In genomic region chr4:117493905-117494851, GRCm38 (mm10) we compare ENCODE assay signal across 8 mouse cellular contexts. TPM values are rescaled to one million over a fixed set of nuclear protein-coding genes. Genes with fewer than 3 reads are reported as not detected.
DNase-seq lines count a peak whose midpoint lies in the region; ATAC-seq and TF ChIP-seq lines count a peak whose summit lies in the region.

No protein-coding gene starts in this region.

- no peak overlapping the region for H3K27ac ChIP-seq in lung, embryonic 14.5 days (ENCODE audit: low read depth)
- H3K27ac ChIP-seq in bone marrow, adult 2 months (ENCODE audit: control insufficient read depth, insufficient read depth, low read depth, low read length, poor library complexity): peak overlapping the region; percentile 61
- H3K27ac ChIP-seq in forebrain, embryonic 15.5 days (replicated peaks): peak overlapping the region; percentile 49; the same call in 1 of the 2 replicates
- H3K27ac ChIP-seq in intestine, embryonic 16.5 days (ENCODE audit: low read length): no peak overlapping the region

- peak overlapping the region; percentile 95 for H3K4me2 ChIP-seq in lung, embryonic 14.5 days
- H3K4me2 ChIP-seq in forebrain, embryonic 15.5 days (replicated peaks): peak overlapping the region; percentile 44
- peak overlapping the region; percentile 52 for H3K4me2 ChIP-seq in intestine, embryonic 16.5 days (ENCODE audit: low read depth, low read length)

- peak overlapping the region; percentile 22; the same call in 1 of the 2 replicates for H3K9ac ChIP-seq in lung, embryonic 14.5 days
- H3K9ac ChIP-seq in forebrain, embryonic 15.5 days (replicated peaks): peak overlapping the region; percentile 40
- H3K9ac ChIP-seq in intestine, embryonic 16.5 days (ENCODE audit: low read depth, low read length): peak overlapping the region; percentile 60

- WGBS in lung, embryonic 14.5 days: under 1% methylated on average over 71 of the region's 71 CpGs
- under 1% methylated on average over 71 of the region's 71 CpGs for WGBS in bone marrow, adult 2 months
- WGBS in forebrain, embryonic 15.5 days: under 1% methylated on average over 71 of the region's 71 CpGs
- WGBS in intestine, embryonic 16.5 days: 1% methylated on average over 71 of the region's 71 CpGs

- peak; percentile 34; the same call in 1 of the 2 replicates for TF ChIP-seq POLR2A in bone marrow, adult 2 months (IDR thresholded peaks at IDR 0.05; ENCODE audit: borderline replicate concordance, control insufficient read depth, low read depth, low read length)

- H3K4me1 ChIP-seq in lung, embryonic 14.5 days (ENCODE audit: insufficient read depth): peaks cover 6% of the 10 kb centered on the region; the same call in 1 of the 2 replicates
- no peaks in the 10 kb centered on the region; the same call in 1 of the 2 replicates for H3K4me1 ChIP-seq in bone marrow, adult 2 months (ENCODE audit: control insufficient read depth, insufficient read depth, low read length)
- H3K4me1 ChIP-seq in forebrain, embryonic 15.5 days: peaks cover 39% of the 10 kb centered on the region
- peaks cover 26% of the 10 kb centered on the region for H3K4me1 ChIP-seq in intestine, embryonic 16.5 days (ENCODE audit: control insufficient read depth, insufficient read depth, low read length)

- DNase-seq in lung, embryonic 14.5 days: peak; percentile 45
- DNase-seq in lung, postnatal 36 days: no peak
- DNase-seq in mesoderm, embryonic 11.5 days (ENCODE audit: low read depth, low spot score): peak; percentile 44
- DNase-seq in thymus, postnatal 36 days: peak; percentile 55 to 65
- no peak for DNase-seq in adipocyte (ENCODE audit: low spot score)

- no peak for ATAC-seq in lung, embryonic 14.5 days (ENCODE audit: insufficient read depth)
- ATAC-seq in forebrain, embryonic 15.5 days (replicated peaks): no peak
- peak; percentile 38; the same call in 1 of the 2 replicates for ATAC-seq in intestine, embryonic 16.5 days

- H3K36me3 ChIP-seq in lung, embryonic 14.5 days (ENCODE audit: insufficient read depth): no peaks in the 10 kb centered on the region
- H3K36me3 ChIP-seq in forebrain, embryonic 15.5 days: no peaks in the 10 kb centered on the region
- no peaks in the 10 kb centered on the region for H3K36me3 ChIP-seq in intestine, embryonic 16.5 days (ENCODE audit: control insufficient read depth, insufficient read depth, low read length)

- no peaks in the 10 kb centered on the region for H3K9me3 ChIP-seq in lung, embryonic 14.5 days (ENCODE audit: low read depth, low read length)
- no peaks in the 10 kb centered on the region for H3K9me3 ChIP-seq in forebrain, embryonic 15.5 days
- no peaks in the 10 kb centered on the region for H3K9me3 ChIP-seq in intestine, embryonic 16.5 days (ENCODE audit: control insufficient read depth, low read length)

- no peak for TF ChIP-seq CTCF in lung, embryonic 14.5 days (IDR thresholded peaks at IDR 0.05; ENCODE audit: low read depth)
- TF ChIP-seq CTCF in bone marrow, adult 2 months (IDR thresholded peaks at IDR 0.05; ENCODE audit: control insufficient read depth, insufficient read depth, low read length): no peak

- peak overlapping the region; percentile 49 for H3K4me3 ChIP-seq in lung, embryonic 14.5 days (ENCODE audit: low read depth, low read length)
- peak overlapping the region; percentile 71 for H3K4me3 ChIP-seq in bone marrow, adult 2 months (replicated peaks; ENCODE audit: control insufficient read depth, low read depth, low read length)
- peak overlapping the region; percentile 37 for H3K4me3 ChIP-seq in forebrain, embryonic 15.5 days
- H3K4me3 ChIP-seq in intestine, embryonic 16.5 days (ENCODE audit: low read length): peak overlapping the region; percentile 50

- H3K27me3 ChIP-seq in lung, embryonic 14.5 days (ENCODE audit: insufficient read depth, low read length): peaks cover 77% of the 10 kb centered on the region
- H3K27me3 ChIP-seq in forebrain, embryonic 15.5 days: peaks cover 78% of the 10 kb centered on the region
- H3K27me3 ChIP-seq in intestine, embryonic 16.5 days (replicated peaks; ENCODE audit: control insufficient read depth, insufficient read depth, low read length): peaks cover 61% of the 10 kb centered on the region

RNA-seq across cellular contexts. Expression of gene Rnf220, which starts 2.7 kb away (rescaled TPM):
- 65.4 and 76.1 TPM in 2 replicates for polyA plus RNA-seq in lung, embryonic 14.5 days (2014; fragmentation: Nextera tagmentation; extraction: Ambion mirVana)
- 44.5 and 49.6 TPM in 2 replicates for polyA plus RNA-seq in bone marrow, adult 2 months (2011; ENCODE audit: insufficient read depth, insufficient read length, low replicate concordance, missing spikeins)
- polyA plus RNA-seq in forebrain, embryonic 15.5 days (2015; fragmentation: Nextera tagmentation; extraction: Ambion mirVana): 122 and 128 TPM in 2 replicates
- polyA plus RNA-seq in intestine, embryonic 16.5 days (2015; fragmentation: Nextera tagmentation; extraction: Ambion mirVana): 49.0 and 55.4 TPM in 2 replicates

RNA-seq across cellular contexts. Expression of gene Eri3, which starts 56.0 kb away (rescaled TPM):
- 159 and 173 TPM in 2 replicates for polyA plus RNA-seq in lung, embryonic 14.5 days (2014; fragmentation: Nextera tagmentation; extraction: Ambion mirVana)
- polyA plus RNA-seq in bone marrow, adult 2 months (2011; ENCODE audit: insufficient read depth, insufficient read length, low replicate concordance, missing spikeins): 22.4 and 27.5 TPM in 2 replicates
- 255 and 270 TPM in 2 replicates for polyA plus RNA-seq in forebrain, embryonic 15.5 days (2015; fragmentation: Nextera tagmentation; extraction: Ambion mirVana)
- 90.6 and 94.4 TPM in 2 replicates for polyA plus RNA-seq in intestine, embryonic 16.5 days (2015; fragmentation: Nextera tagmentation; extraction: Ambion mirVana)

Comparison
In these comparisons a context has a peak if more than half of its experiments do, and no peak if none do; other contexts are left out.
1. DNase-seq: peak in lung, embryonic 14.5 days (single experiment), mesoderm, embryonic 11.5 days (single experiment) and thymus, postnatal 36 days (2 of 2); none in lung, postnatal 36 days (single experiment) and adipocyte (single experiment).
2. H3K27ac ChIP-seq: peak in bone marrow, adult 2 months (single experiment) and forebrain, embryonic 15.5 days (single experiment); none in lung, embryonic 14.5 days (single experiment) and intestine, embryonic 16.5 days (single experiment).
3. H3K4me2 ChIP-seq: peak in every context shown above with its lines; median percentile 95 in lung, embryonic 14.5 days; 52 in intestine, embryonic 16.5 days; 44 in forebrain, embryonic 15.5 days.
4. Peak in every context shown above with its lines, with median percentiles within 50 percentile points of each other: H3K4me3 ChIP-seq and H3K9ac ChIP-seq.